Mouse (Mus musculus): ENCODE measurements at regions not wholly inside any gene's neighbourhood (a gene's known extent, or its start where the extent isn't known, plus 50 kb on each side); places are given as distances from the start of the nearest gene placed in this dataset.

DNA sequence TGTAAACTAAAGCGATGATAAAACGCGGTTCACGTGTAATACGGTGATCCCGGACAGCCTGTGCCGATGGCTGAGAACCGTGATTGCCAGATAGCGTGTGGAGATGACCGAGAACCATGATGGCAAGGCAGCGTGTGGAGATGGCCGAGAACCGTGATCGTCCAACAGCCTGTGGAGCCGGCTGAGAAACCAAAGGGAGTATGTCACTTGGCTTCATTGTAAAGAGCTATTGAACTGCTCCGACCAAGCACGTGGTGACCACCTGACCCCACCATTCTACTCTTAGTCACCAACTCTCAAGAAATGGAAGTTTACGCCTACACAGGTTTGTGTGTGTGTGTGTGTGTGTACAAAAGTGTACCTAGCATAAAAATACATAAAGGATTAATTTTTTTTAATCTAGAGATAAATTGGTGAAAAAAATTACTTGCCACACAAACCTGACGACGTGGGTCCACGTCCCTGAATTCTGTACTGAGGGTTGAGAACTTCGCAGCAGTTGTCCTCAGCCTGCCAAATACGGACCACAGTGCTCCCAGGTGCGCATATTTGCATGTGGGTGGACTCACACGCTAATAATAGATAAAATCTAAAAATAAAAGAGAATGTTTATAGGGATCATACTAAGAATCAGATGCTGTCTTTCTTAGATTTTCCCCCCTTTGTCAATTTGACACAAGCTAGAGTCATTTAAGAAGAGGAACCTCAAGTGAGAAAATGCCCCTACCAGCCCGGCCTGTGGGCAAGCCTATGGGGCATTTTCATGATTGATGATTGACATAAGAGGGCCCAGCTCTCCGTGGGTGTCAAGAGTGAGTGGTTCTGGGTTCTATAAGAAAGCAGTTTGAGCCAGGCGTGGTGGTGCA, 56.6 kb upstream of the Mef2a start:
- no peak for DNase-seq

DNA sequence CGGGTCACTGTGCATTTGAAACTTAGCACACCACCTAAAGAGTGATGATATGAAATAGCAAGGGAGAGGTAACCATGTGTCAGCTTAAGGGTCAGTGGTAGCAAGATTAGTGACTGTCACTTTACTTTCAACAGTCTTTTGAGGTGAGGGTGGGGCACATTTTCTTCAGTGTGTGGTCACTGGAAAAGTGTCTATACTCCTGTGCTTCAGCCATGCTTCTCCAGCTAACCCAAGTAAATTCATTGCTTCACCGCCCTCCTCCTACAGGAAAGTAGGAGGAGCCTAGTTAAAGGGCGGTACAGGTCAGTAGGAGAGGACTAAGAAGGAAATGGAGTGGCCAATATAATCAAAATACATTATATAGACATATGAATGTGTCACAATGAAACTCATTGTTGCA, 55.7 kb upstream of the Mef2a start:
- no peak for DNase-seq

GRCm38 (mm10) chr7:67426076-67426475, 53.4 kb upstream of the Mef2a start:
- DNase-seq: no peak

GRCm38 (mm10) chr7:67425581-67425980, 52.9 kb upstream of the Mef2a start:
- DNase-seq: no peak

DNA sequence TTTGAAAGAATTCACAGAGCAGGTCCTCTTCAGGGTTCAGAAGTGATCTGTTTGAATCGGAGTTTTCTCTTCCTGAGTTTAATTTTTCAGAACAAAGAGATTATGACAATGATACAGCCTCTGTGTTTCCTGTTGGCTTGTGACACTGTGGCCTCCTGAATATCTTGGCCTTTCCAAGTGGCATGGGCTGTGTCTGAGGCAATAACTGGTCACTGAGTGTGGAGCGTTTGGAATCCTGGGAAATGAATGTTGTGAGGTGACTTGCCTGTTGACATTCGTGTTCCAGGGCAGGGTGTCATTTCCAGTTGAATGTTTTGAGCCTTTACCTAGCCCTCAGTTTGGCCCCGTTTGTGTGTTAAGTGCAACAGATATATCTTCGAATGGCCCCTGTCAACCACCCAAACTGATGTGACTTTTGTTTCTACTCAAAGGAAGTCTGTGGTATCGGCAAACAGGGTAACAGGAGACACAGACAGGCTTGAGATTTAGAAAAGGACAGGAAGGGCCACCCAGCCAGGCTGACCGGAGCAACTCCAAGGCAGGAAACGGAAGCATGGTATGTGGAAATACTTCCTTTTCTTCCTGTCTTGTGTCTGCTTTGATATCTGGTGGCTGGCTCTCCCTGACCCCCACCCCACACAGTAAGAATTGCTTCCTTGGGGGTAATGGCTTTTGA, 52.3 kb upstream of the Mef2a start:
- DNase-seq: peak; percentile 12
